18 mouse cellular contexts compared by ENCODE assay signal in genomic region chr5:46968870-46969436, GRCm38 (mm10).
"Had no signal": no experiment of that assay in that cellular context is flagged by ENCODE, and none has a peak within 500 bp of the region (broad histone marks: within the 10 kb centered on the region; RNA-seq: fewer than 3 reads in every experiment).

No protein-coding gene starts in this region.

- H3K9me3 ChIP-seq: liver, embryonic 12.5 days; midbrain, embryonic 10.5 days; neural tube, embryonic 13.5 days; neural tube, embryonic 15.5 days had no signal

- ATAC-seq: liver, embryonic 12.5 days; midbrain, embryonic 13.5 days; midbrain, embryonic 16.5 days had no signal

- H3K27me3 ChIP-seq: liver, embryonic 12.5 days; midbrain, embryonic 13.5 days; neural tube, embryonic 13.5 days; neural tube, embryonic 15.5 days had no signal

- H3K36me3 ChIP-seq: liver, embryonic 12.5 days; midbrain, embryonic 10.5 days; midbrain, embryonic 13.5 days; neural tube, embryonic 13.5 days; neural tube, embryonic 15.5 days had no signal

- H3K4me1 ChIP-seq: liver, embryonic 12.5 days; midbrain, embryonic 10.5 days; midbrain, embryonic 13.5 days; neural tube, embryonic 13.5 days; neural tube, embryonic 15.5 days had no signal

- H3K9ac ChIP-seq: liver, embryonic 12.5 days; liver, embryonic 14.5 days; lung, embryonic 14.5 days; midbrain, embryonic 13.5 days; neural tube, embryonic 13.5 days; neural tube, embryonic 15.5 days had no signal

- H3K4me2 ChIP-seq: liver, embryonic 12.5 days; lung, embryonic 14.5 days; midbrain, embryonic 13.5 days; neural tube, embryonic 13.5 days; neural tube, embryonic 15.5 days had no signal

- H3K4me3 ChIP-seq: liver, embryonic 12.5 days; midbrain, embryonic 10.5 days; midbrain, embryonic 13.5 days; myocyte; neural tube, embryonic 13.5 days; neural tube, embryonic 15.5 days had no signal

- H3K27ac ChIP-seq: liver, embryonic 12.5 days; liver, embryonic 14.5 days; midbrain, embryonic 10.5 days; midbrain, embryonic 13.5 days; neural tube, embryonic 13.5 days; neural tube, embryonic 15.5 days had no signal

- DNase-seq: lung, adult 18-20 months; lung, embryonic 14.5 days; lung, postnatal 4 days; right cerebral cortex, adult 18-20 months; right cerebral cortex, postnatal 25 days; right cerebral cortex, postnatal 4 days; spleen, adult 18-20 months; thymus, adult 2 months; thymus, postnatal 25 days; thymus, postnatal 4 days had no signal
